Mouse (Mus musculus): ENCODE measurements around the gene Duoxa1. TPM values are rescaled to one million over a fixed set of nuclear protein-coding genes. Genes with fewer than 3 reads are reported as not detected.
"Not testable (repeated sequence)": the region's sequence is repeated elsewhere in the genome, so short reads cannot be mapped to it uniquely, and the experiment has no call there.

The Duoxa1 gene
- not detected in 2 replicates for total RNA-seq (2021)
- long read RNA-seq: 0 reads

- no peak for DNase-seq
Measured at GRCm38 (mm10) chr2:122313536-122313935, at the start of gene Duoxa1. Duoxa1 (minus strand) TSS chr2:122313730.

GRCm38 (mm10) chr2:122362622-122363523 lies 49.3 kb upstream of the Duoxa1 start:
- DNase-seq: no peak

- DNase-seq: no peak
Measured at GRCm38 (mm10) chr2:122361868-122362621, 48.5 kb upstream of the Duoxa1 start.

GRCm38 (mm10) chr2:122361181-122361580 lies 47.7 kb upstream of the Duoxa1 start:
- DNase-seq: no peak

GRCm38 (mm10) chr2:122360310-122360709 lies 46.8 kb upstream of the Duoxa1 start:
- no peak for DNase-seq

- no peak for DNase-seq
Measured at GRCm38 (mm10) chr2:122356187-122356586, 42.7 kb upstream of the Duoxa1 start.

- DNase-seq: no peak
Measured at GRCm38 (mm10) chr2:122355389-122355788, 41.9 kb upstream of the Duoxa1 start.

GRCm38 (mm10) chr2:122354191-122354929 lies 40.8 kb upstream of the Duoxa1 start:
- DNase-seq: peak; percentile 36

- no peak for DNase-seq
Measured at GRCm38 (mm10) chr2:122353765-122354164, 40.2 kb upstream of the Duoxa1 start.

- no peak for DNase-seq
Measured at GRCm38 (mm10) chr2:122352992-122353391, 39.5 kb upstream of the Duoxa1 start.

GRCm38 (mm10) chr2:122351931-122352329 lies 38.4 kb upstream of the Duoxa1 start:
- DNase-seq: peak; percentile 52

- DNase-seq: no peak
Measured at GRCm38 (mm10) chr2:122351156-122351930, 37.8 kb upstream of the Duoxa1 start.

- DNase-seq: no peak
Measured at GRCm38 (mm10) chr2:122349136-122349785, 35.7 kb upstream of the Duoxa1 start.

- peak; percentile 90 for DNase-seq
Measured at GRCm38 (mm10) chr2:122348531-122349131, 35.1 kb upstream of the Duoxa1 start.

- no peak for DNase-seq
Measured at GRCm38 (mm10) chr2:122347257-122347656, 33.7 kb upstream of the Duoxa1 start.

- DNase-seq: not testable (repeated sequence)
Measured at GRCm38 (mm10) chr2:122346164-122346563, 32.6 kb upstream of the Duoxa1 start.

- DNase-seq: no peak
Measured at GRCm38 (mm10) chr2:122345106-122345893, 31.8 kb upstream of the Duoxa1 start.

- DNase-seq: no peak
Measured at GRCm38 (mm10) chr2:122337291-122337690, 23.8 kb upstream of the Duoxa1 start.

GRCm38 (mm10) chr2:122334170-122334569 lies 20.6 kb upstream of the Duoxa1 start:
- DNase-seq: no peak

- no peak for DNase-seq
Measured at GRCm38 (mm10) chr2:122332222-122332621, 18.7 kb upstream of the Duoxa1 start.

All from adrenal gland, postnatal 25 days (tissue).